Mouse (Mus musculus) erythroblast, adult 5-6 weeks (primary cell): Measurements from ENCODE around the gene Nagpa. TPM values are rescaled to one million over a fixed set of nuclear protein-coding genes. Genes with fewer than 3 reads are reported as not detected.

Experiments
- total RNA-seq, 2 experiments: library from RNA; stranded (forward) in 1 of 2; stranded (reverse) in 1 of 2; fragments of 150-400 nt in 1 of 2; fragments of 200-764, 138-1000 nt in 1 of 2; gene quantifications; 2 replicates each; pipeline versions ENCODE4 v1.2.3 to v1.2.4; 2015 to 2017; ENCODE audit warnings: low replicate concordance in 2 of 2

The Nagpa gene
- total RNA-seq, 2 experiments from 2014 or later = 9.6 to 15.1 TPM

Other genes with a start within 250 kb of the Nagpa start
- gene Anks3, start 239.8 kb downstream of the Nagpa start, total RNA-seq (2015; ENCODE audit: low replicate concordance) = 14.4 and 17.3 TPM in 2 replicates
- 16.4 and 25.0 TPM in 2 replicates for gene Anks3, start 239.8 kb downstream of the Nagpa start, total RNA-seq (2017; ENCODE audit: low replicate concordance)
- gene Sept12, start 206.2 kb downstream of the Nagpa start, total RNA-seq (2015; ENCODE audit: low replicate concordance) = not detected in 2 replicates
- gene Sept12, start 206.2 kb downstream of the Nagpa start, total RNA-seq (2017; ENCODE audit: low replicate concordance) = not detected in 2 replicates
- gene Smim22, start 196.7 kb downstream of the Nagpa start, total RNA-seq (2015; ENCODE audit: low replicate concordance) = not detected in 2 replicates
- not detected in 2 replicates for gene Smim22, start 196.7 kb downstream of the Nagpa start, total RNA-seq (2017; ENCODE audit: low replicate concordance)
- 35.3 and 39.2 TPM in 2 replicates for gene Rogdi, start 190.5 kb downstream of the Nagpa start, total RNA-seq (2015; ENCODE audit: low replicate concordance)
- 6.8 and 9.5 TPM in 2 replicates for gene Rogdi, start 190.5 kb downstream of the Nagpa start, total RNA-seq (2017; ENCODE audit: low replicate concordance)
- 29.0 and 43.9 TPM in 2 replicates for gene Glyr1, start 154.1 kb downstream of the Nagpa start, total RNA-seq (2015; ENCODE audit: low replicate concordance)
- 42.1 and 57.2 TPM in 2 replicates for gene Glyr1, start 154.1 kb downstream of the Nagpa start, total RNA-seq (2017; ENCODE audit: low replicate concordance)
- 16.1 and 19.6 TPM in 2 replicates for gene Ubn1, start 154.0 kb downstream of the Nagpa start, total RNA-seq (2015; ENCODE audit: low replicate concordance)
- 23.6 and 31.4 TPM in 2 replicates for gene Ubn1, start 154.0 kb downstream of the Nagpa start, total RNA-seq (2017; ENCODE audit: low replicate concordance)
- not detected in 2 replicates for gene Ppl, start 71.6 kb downstream of the Nagpa start, total RNA-seq (2015; ENCODE audit: low replicate concordance)
- not detected in 2 replicates for gene Ppl, start 71.6 kb downstream of the Nagpa start, total RNA-seq (2017; ENCODE audit: low replicate concordance)
- not detected in 2 replicates for gene Sec14l5, start 56.9 kb downstream of the Nagpa start, total RNA-seq (2015; ENCODE audit: low replicate concordance)
- gene Sec14l5, start 56.9 kb downstream of the Nagpa start, total RNA-seq (2017; ENCODE audit: low replicate concordance) = not detected in 2 replicates
- gene AU021092, start 18.3 kb upstream of the Nagpa start, total RNA-seq (2015; ENCODE audit: low replicate concordance) = not detected in 2 replicates
- not detected in 2 replicates for gene AU021092, start 18.3 kb upstream of the Nagpa start, total RNA-seq (2017; ENCODE audit: low replicate concordance)
- gene Alg1, start 29.6 kb upstream of the Nagpa start, total RNA-seq (2015; ENCODE audit: low replicate concordance) = 5.8 and 6.1 TPM in 2 replicates
- 2.6 and 5.4 TPM in 2 replicates for gene Alg1, start 29.6 kb upstream of the Nagpa start, total RNA-seq (2017; ENCODE audit: low replicate concordance)
- 1.3 and 2.3 TPM in 2 replicates for gene Eef2kmt, start 52.0 kb upstream of the Nagpa start, total RNA-seq (2015; ENCODE audit: low replicate concordance)
- gene Eef2kmt, start 52.0 kb upstream of the Nagpa start, total RNA-seq (2017; ENCODE audit: low replicate concordance) = 1.8 and 4.5 TPM in 2 replicates